Mouse (Mus musculus): ENCODE results near the gene Syde2.

- TF ChIP-seq CTCF (conservative IDR thresholded peaks at IDR 0.05; ENCODE audit: low read length) (no peak), NANOG (IDR thresholded peaks at IDR 0.05; ENCODE audit: borderline replicate concordance, low read length) (no peak), POU5F1 (IDR thresholded peaks at IDR 0.05; ENCODE audit: borderline replicate concordance, low read length) (no peak)
These were observed 58.4 kb downstream of the Syde2 start for GRCm38 (mm10) chr3:146046076-146046475.
